Mouse (Mus musculus) right cerebral cortex, adult 2 months (tissue): ENCODE results near the gene Amy1.
"Not testable (repeated sequence)": the region's sequence is repeated elsewhere in the genome, so short reads cannot be mapped to it uniquely, and the experiment has no call there.

Experiments used
- DNase-seq, 2 experiments: peaks; one replicate each; pipeline ENCODE4 v3.0.0; 2021 to 2022; ENCODE audit warnings: low spot score in 2 of 2

Gene Amy1

GRCm38 (mm10) chr3:113606599-113606998 is at the start of gene Amy1:
Amy1 (minus strand) TSS chr3:113606699.
- DNase-seq: no peak

GRCm38 (mm10) chr3:113654335-113654734 is 47.8 kb upstream of the Amy1 start:
- no peak for DNase-seq

GRCm38 (mm10) chr3:113651386-113651785 is 44.9 kb upstream of the Amy1 start:
- peak in 1 of 2 experiments; percentile 14 for DNase-seq

GRCm38 (mm10) chr3:113639545-113639944 is 33.0 kb upstream of the Amy1 start:
- DNase-seq: no peak

- DNase-seq: no peak
Measured at GRCm38 (mm10) chr3:113634220-113634619, 27.7 kb upstream of the Amy1 start.

- no peak for DNase-seq
Measured at GRCm38 (mm10) chr3:113631611-113632010, 25.1 kb upstream of the Amy1 start.

- no peak for DNase-seq
Measured at GRCm38 (mm10) chr3:113630564-113630963, 24.1 kb upstream of the Amy1 start.

GRCm38 (mm10) chr3:113629606-113630359 is 23.3 kb upstream of the Amy1 start, which contains the start of gene Rnpc3:
Rnpc3 (minus strand) TSS chr3:113630149.
- peak; percentile 95 to 96 for DNase-seq

GRCm38 (mm10) chr3:113590844-113591243 is 15.7 kb downstream of the Amy1 start:
- no peak for DNase-seq

- no peak for DNase-seq
Measured at GRCm38 (mm10) chr3:113574578-113574977, 31.9 kb downstream of the Amy1 start.

- no peak for DNase-seq
Measured at GRCm38 (mm10) chr3:113574138-113574537, 32.4 kb downstream of the Amy1 start.

GRCm38 (mm10) chr3:113572158-113572557 is 34.3 kb downstream of the Amy1 start:
- DNase-seq: no peak

- no peak for DNase-seq
Measured at GRCm38 (mm10) chr3:113539692-113540091, 66.8 kb downstream of the Amy1 start.

GRCm38 (mm10) chr3:113532328-113532727 is 74.2 kb downstream of the Amy1 start, which contains the start of gene Amy2a1:
Amy2a1 (minus strand) TSS chr3:113532428.
- not testable (repeated sequence) for DNase-seq
